Mouse (Mus musculus): ENCODE data around the gene Morc2a.

GRCm38 (mm10) chr11:3677204-3677603, 28.2 kb downstream of the Morc2a start:
- no peak for TF ChIP-seq CHD2 (IDR thresholded peaks at IDR 0.05; ENCODE audit: low read depth, low read length)
- no peak for TF ChIP-seq ZC3H11A (IDR thresholded peaks at IDR 0.05; ENCODE audit: borderline replicate concordance, low read depth, low read length)
